Mouse (Mus musculus) ES-Bruce4 (cell line): ENCODE data around the gene Smyd2. TPM values are rescaled to one million over a fixed set of nuclear protein-coding genes. Genes with fewer than 3 reads are reported as not detected.

Experiments
- H3K27ac ChIP-seq: 2 replicates; pipeline ENCODE4 v1.5.1; 2012; ENCODE audit warnings: low read length, inconsistent platforms; ENCODE audit not compliant: insufficient read depth
- H3K27me3 ChIP-seq: 2 replicates; pipeline ENCODE4 v1.6.1; 2012; ENCODE audit warnings: mild to moderate bottlenecking, low read length, inconsistent platforms; ENCODE audit not compliant: control insufficient read depth, poor library complexity, insufficient read depth, severe bottlenecking
- H3K36me3 ChIP-seq: 2 replicates; pipeline ENCODE4 v1.6.1; 2012; ENCODE audit warnings: inconsistent platforms, mild to moderate bottlenecking, low read length, moderate library complexity; ENCODE audit not compliant: control insufficient read depth, poor library complexity, insufficient read depth, severe bottlenecking
- H3K4me1 ChIP-seq: one replicate; pipeline ENCODE4 v1.8.1; 2011; ENCODE audit warnings: low read length; ENCODE audit not compliant: control insufficient read depth, insufficient read depth
- H3K4me3 ChIP-seq: 2 replicates; pipeline ENCODE4 v1.5.1; 2011; ENCODE audit warnings: low read depth, mild to moderate bottlenecking, low read length
- H3K9ac ChIP-seq: 2 replicates; pipeline ENCODE4 v1.6.1; 2012; ENCODE audit warnings: low read depth, mild to moderate bottlenecking, inconsistent platforms; ENCODE audit not compliant: poor library complexity, severe bottlenecking
- H3K9me3 ChIP-seq: replicated peaks from 2 replicates; pipeline ENCODE4 v1.6.1; 2012; ENCODE audit warnings: mild to moderate bottlenecking, low read length, inconsistent platforms; ENCODE audit not compliant: control insufficient read depth, poor library complexity, insufficient read depth, severe bottlenecking
- CTCF ChIP-seq: IDR thresholded peaks from one replicate; pipeline ENCODE4 v1.8.1; 2011; ENCODE audit warnings: low read depth, low read length
- EP300 ChIP-seq: IDR thresholded peaks from 2 replicates; pipeline ENCODE4 v1.6.1; 2011; ENCODE audit warnings: low read depth, low read length; ENCODE audit not compliant: insufficient read depth
- POLR2A ChIP-seq: IDR thresholded peaks from one replicate; pipeline ENCODE4 v1.8.1; 2011; ENCODE audit warnings: low read length; ENCODE audit not compliant: insufficient read depth
- polyA plus RNA-seq: library from polyadenylated mRNA; stranded (reverse); fragments of >200 nt; gene quantifications from 2 replicates; pipeline ENCODE4 v1.2.4, GENCODE M21; 2011; ENCODE audit warnings: low read depth; ENCODE audit not compliant: missing spikeins, insufficient read depth, insufficient read length

Gene Smyd2
- polyA plus RNA-seq, 1 experiment: 34.8 TPM

GRCm38 (mm10) chr1:189932190-189932589 is 10.0 kb upstream of the Smyd2 start:
- no peaks in the 10 kb centered on the region for H3K27me3 ChIP-seq
- H3K4me1 ChIP-seq: no peaks in the 10 kb centered on the region
- no peak overlapping the region for H3K27ac ChIP-seq
- no peaks in the 10 kb centered on the region for H3K9me3 ChIP-seq
- H3K9ac ChIP-seq: no peak overlapping the region
- TF ChIP-seq POLR2A: no peak
- no peak for TF ChIP-seq EP300
- TF ChIP-seq CTCF: no peak
- no peaks in the 10 kb centered on the region for H3K36me3 ChIP-seq
- H3K4me3 ChIP-seq: no peak overlapping the region

DNA sequence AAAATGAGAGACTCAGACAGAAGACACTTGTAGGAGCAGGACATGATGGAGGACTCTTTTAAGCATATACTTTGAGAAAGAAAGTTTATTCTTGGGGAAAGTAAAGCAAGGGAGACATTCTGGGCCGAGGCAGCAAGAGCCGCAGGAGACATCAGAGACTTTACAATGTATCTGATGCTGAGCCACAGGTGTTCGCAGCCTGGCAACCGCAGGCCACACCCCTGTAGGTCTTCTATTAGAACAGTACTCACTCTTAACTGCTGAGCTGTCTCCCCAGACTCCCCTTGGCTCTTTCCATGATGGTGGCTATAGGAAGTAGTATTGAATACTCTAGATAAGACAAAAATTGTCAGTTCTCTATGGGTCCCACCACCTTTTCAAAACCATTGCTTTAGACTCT is 7.7 kb upstream of the Smyd2 start:
- H3K27me3 ChIP-seq: no peaks in the 10 kb centered on the region
- no peak overlapping the region for H3K27ac ChIP-seq
- H3K9me3 ChIP-seq: no peaks in the 10 kb centered on the region
- H3K4me3 ChIP-seq: no peak overlapping the region
- no peaks in the 10 kb centered on the region for H3K36me3 ChIP-seq
- H3K9ac ChIP-seq: no peak overlapping the region
- H3K4me1 ChIP-seq: no peaks in the 10 kb centered on the region
- TF ChIP-seq POLR2A: no peak
- no peak for TF ChIP-seq EP300
- TF ChIP-seq CTCF: no peak

DNA sequence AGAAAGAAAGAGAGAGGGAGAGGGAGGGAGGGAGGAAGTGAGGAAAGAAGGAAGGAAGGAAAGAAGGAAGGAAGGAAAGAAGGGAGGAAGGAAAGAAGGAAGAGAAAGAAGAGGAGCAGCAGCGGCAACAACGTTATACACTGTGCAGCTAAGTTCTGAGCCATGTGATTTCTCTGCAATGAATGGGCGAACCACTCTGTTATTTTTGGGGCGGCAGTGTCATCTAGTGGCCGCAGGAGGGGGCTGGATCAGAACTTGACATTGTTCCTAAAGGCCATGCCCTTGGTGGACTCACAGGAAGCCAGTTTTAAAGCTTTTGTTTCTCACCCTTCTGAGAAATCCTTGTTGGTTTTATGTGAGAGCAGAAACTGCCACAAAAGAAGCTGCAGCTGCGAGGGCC is 5.5 kb upstream of the Smyd2 start:
- peaks cover 1% of the 10 kb centered on the region for H3K4me1 ChIP-seq
- H3K36me3 ChIP-seq: no peaks in the 10 kb centered on the region
- H3K9ac ChIP-seq: no peak overlapping the region
- no peaks in the 10 kb centered on the region for H3K9me3 ChIP-seq
- TF ChIP-seq CTCF: peak; percentile 84
- 0 out of 2 replicates have a peak, but pooled peaks have one; percentile 17 for TF ChIP-seq EP300
- TF ChIP-seq POLR2A: no peak
- H3K27ac ChIP-seq: no peak overlapping the region
- H3K4me3 ChIP-seq: no peak overlapping the region
- H3K27me3 ChIP-seq: no peaks in the 10 kb centered on the region

DNA sequence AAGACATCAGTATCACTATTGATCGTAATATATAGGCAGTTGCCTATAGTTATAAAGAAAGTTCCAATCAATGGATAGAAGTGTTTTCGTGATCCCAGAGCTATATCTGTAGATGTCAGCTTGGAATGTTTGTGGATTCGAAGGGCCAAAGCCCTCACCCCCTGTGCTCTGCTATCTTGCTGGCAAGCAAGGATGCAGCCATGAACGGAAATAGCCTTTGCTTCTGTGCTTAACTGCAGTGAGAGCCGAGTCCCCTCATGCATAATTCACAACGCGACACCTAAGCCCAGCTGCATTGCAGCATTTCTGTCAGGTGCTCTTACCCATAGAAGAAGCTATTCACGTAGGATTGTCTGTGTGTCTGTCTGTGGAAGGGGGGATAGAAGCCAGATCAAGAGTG is 4.1 kb upstream of the Smyd2 start:
- Histone ChIP-seq H3K27me3 (no peaks in the 10 kb centered on the region), H3K27ac (no peak overlapping the region)
- TF ChIP-seq EP300 (no peak), CTCF (no peak), POLR2A (no peak)

GRCm38 (mm10) chr1:189923871-189924568 is 1.9 kb upstream of the Smyd2 start:
- peak overlapping the region; percentile 2; the same call in 1 of the 2 replicates for H3K4me3 ChIP-seq
- no peaks in the 10 kb centered on the region for H3K27me3 ChIP-seq
- peaks cover 1% of the 10 kb centered on the region for H3K4me1 ChIP-seq
- H3K36me3 ChIP-seq: no peaks in the 10 kb centered on the region
- H3K9ac ChIP-seq: peak overlapping the region; percentile 8; the same call in 1 of the 2 replicates
- no peaks in the 10 kb centered on the region for H3K9me3 ChIP-seq
- H3K27ac ChIP-seq: no peak overlapping the region
- TF ChIP-seq CTCF (no peak), EP300 (0 out of 2 replicates have a peak, but pooled peaks have one; percentile 47), POLR2A (no peak)

More for the DNA sequence above, 4.1 kb upstream of the Smyd2 start:
- Histone ChIP-seq H3K9ac (no peak overlapping the region), H3K36me3 (no peaks in the 10 kb centered on the region), H3K9me3 (no peaks in the 10 kb centered on the region), H3K4me1 (peaks cover 1% of the 10 kb centered on the region), H3K4me3 (no peak overlapping the region)

DNA sequence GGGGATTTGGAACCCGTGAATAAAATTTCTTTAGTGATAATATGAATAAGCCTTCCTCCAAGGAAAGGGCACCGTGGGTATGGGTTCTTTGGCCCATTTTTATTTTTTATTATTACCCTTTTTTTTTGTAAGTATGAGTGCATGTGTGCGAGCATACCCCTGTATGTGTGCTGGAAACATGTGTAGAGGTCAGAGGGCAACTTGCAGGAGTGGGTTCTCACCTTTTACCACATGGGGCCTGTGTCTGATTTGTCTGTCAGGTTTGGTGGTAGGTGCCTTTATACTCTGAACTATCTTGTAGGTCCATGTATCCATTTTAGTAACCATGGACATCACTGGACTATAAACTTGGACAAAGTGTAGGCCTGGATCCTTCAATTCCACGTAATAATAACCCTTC is 994 bp upstream of the Smyd2 start:
- peaks cover 3% of the 10 kb centered on the region for H3K4me1 ChIP-seq

More for the DNA sequence above, 994 bp upstream of the Smyd2 start:
- H3K9ac ChIP-seq: no peak overlapping the region
- no peak overlapping the region for H3K27ac ChIP-seq
- no peaks in the 10 kb centered on the region for H3K27me3 ChIP-seq
- H3K9me3 ChIP-seq: no peaks in the 10 kb centered on the region
- H3K4me3 ChIP-seq: no peak overlapping the region
- no peaks in the 10 kb centered on the region for H3K36me3 ChIP-seq
- TF ChIP-seq EP300: no peak
- no peak for TF ChIP-seq POLR2A
- TF ChIP-seq CTCF: no peak
